Mouse (Mus musculus): Measurements from ENCODE around the gene Tesk1. TPM values are rescaled to one million over a fixed set of nuclear protein-coding genes. Genes with fewer than 3 reads are reported as not detected.

The Tesk1 gene
- polyA plus RNA-seq, 1 experiment from 2014 or later: 8.3 TPM

- H3K9me3 ChIP-seq: no peaks in the 10 kb centered on the region
- H3K27ac ChIP-seq: peak overlapping the region; percentile 91
- WGBS: under 1% methylated on average over 28 of the region's 28 CpGs
- DNase-seq (ENCODE audit: low spot score): peak; percentile 88
- peaks cover 34% of the 10 kb centered on the region for H3K4me1 ChIP-seq (replicated peaks)
- no peaks in the 10 kb centered on the region for H3K36me3 ChIP-seq
- H3K27me3 ChIP-seq (ENCODE audit: insufficient read depth, poor library complexity, severe bottlenecking): no peaks in the 10 kb centered on the region
- peak overlapping the region; percentile 58 for H3K4me3 ChIP-seq
These were observed 35.4 kb upstream of the Tesk1 start for GRCm38 (mm10) chr4:43406162-43406971.

GRCm38 (mm10) chr4:43407071-43407920 lies 34.4 kb upstream of the Tesk1 start:
- Histone ChIP-seq H3K27me3 (ENCODE audit: insufficient read depth, poor library complexity, severe bottlenecking) (no peaks in the 10 kb centered on the region), H3K4me1 (replicated peaks) (peaks cover 30% of the 10 kb centered on the region), H3K27ac (peak overlapping the region; percentile 91), H3K4me3 (peak overlapping the region; percentile 58), H3K9me3 (no peaks in the 10 kb centered on the region), H3K36me3 (no peaks in the 10 kb centered on the region)
- 67% methylated on average over 12 of the region's 12 CpGs for WGBS
- no peak for DNase-seq (ENCODE audit: low spot score)

- WGBS: 90% methylated on average over 14 of the region's 14 CpGs
These were observed 27.0 kb upstream of the Tesk1 start for GRCm38 (mm10) chr4:43414761-43415160.

GRCm38 (mm10) chr4:43415221-43416070 lies 26.3 kb upstream of the Tesk1 start:
- 91% methylated on average over 29 of the region's 29 CpGs for WGBS
- Histone ChIP-seq H3K27me3 (ENCODE audit: insufficient read depth, poor library complexity, severe bottlenecking) (no peaks in the 10 kb centered on the region), H3K9me3 (no peaks in the 10 kb centered on the region), H3K4me1 (replicated peaks) (peaks cover 12% of the 10 kb centered on the region), H3K4me3 (no peak overlapping the region), H3K27ac (peak overlapping the region; percentile 67; the same call in 1 of the 2 replicates), H3K36me3 (peaks cover 37% of the 10 kb centered on the region)
- DNase-seq (ENCODE audit: low spot score): no peak

More at GRCm38 (mm10) chr4:43414761-43415160, 27.0 kb upstream of the Tesk1 start:
- H3K36me3 ChIP-seq: peaks cover 37% of the 10 kb centered on the region
- peak overlapping the region; percentile 67; the same call in 1 of the 2 replicates for H3K27ac ChIP-seq
- peaks cover 8% of the 10 kb centered on the region for H3K4me1 ChIP-seq (replicated peaks)
- DNase-seq (ENCODE audit: low spot score): no peak
- no peak overlapping the region for H3K4me3 ChIP-seq
- H3K27me3 ChIP-seq (ENCODE audit: insufficient read depth, poor library complexity, severe bottlenecking): no peaks in the 10 kb centered on the region
- H3K9me3 ChIP-seq: no peaks in the 10 kb centered on the region

- 96% methylated on average over 22 of the region's 22 CpGs for WGBS
- Histone ChIP-seq H3K4me1 (replicated peaks) (peaks cover 12% of the 10 kb centered on the region), H3K36me3 (peaks cover 37% of the 10 kb centered on the region), H3K9me3 (no peaks in the 10 kb centered on the region), H3K4me3 (no peak overlapping the region), H3K27ac (no peak overlapping the region), H3K27me3 (ENCODE audit: insufficient read depth, poor library complexity, severe bottlenecking) (peaks cover 2% of the 10 kb centered on the region; the same call in 1 of the 2 replicates)
- no peak for DNase-seq (ENCODE audit: low spot score)
These were observed 25.7 kb upstream of the Tesk1 start for GRCm38 (mm10) chr4:43416071-43416490.

- Histone ChIP-seq H3K27me3 (ENCODE audit: insufficient read depth, poor library complexity, severe bottlenecking) (peaks cover 14% of the 10 kb centered on the region; the same call in 1 of the 2 replicates), H3K27ac (no peak overlapping the region), H3K4me3 (no peak overlapping the region), H3K9me3 (no peaks in the 10 kb centered on the region), H3K4me1 (replicated peaks) (peaks cover 17% of the 10 kb centered on the region), H3K36me3 (peaks cover 49% of the 10 kb centered on the region)
- no peak for DNase-seq (ENCODE audit: low spot score)
- 80% methylated on average over 16 of the region's 16 CpGs for WGBS
These were observed 24.3 kb upstream of the Tesk1 start for GRCm38 (mm10) chr4:43417269-43418062.

- H3K27me3 ChIP-seq (ENCODE audit: insufficient read depth, poor library complexity, severe bottlenecking): peaks cover 23% of the 10 kb centered on the region
- no peak overlapping the region for H3K4me3 ChIP-seq
- H3K36me3 ChIP-seq: peaks cover 59% of the 10 kb centered on the region
- peaks cover 15% of the 10 kb centered on the region for H3K4me1 ChIP-seq (replicated peaks)
- DNase-seq (ENCODE audit: low spot score): no peak
- no peak overlapping the region for H3K27ac ChIP-seq
- no peaks in the 10 kb centered on the region for H3K9me3 ChIP-seq
- 80% methylated on average over 4 of the region's 4 CpGs for WGBS
These were observed 23.3 kb upstream of the Tesk1 start for GRCm38 (mm10) chr4:43418450-43418849.

- no peak overlapping the region for H3K4me3 ChIP-seq
- no peak overlapping the region for H3K27ac ChIP-seq
- peaks cover 66% of the 10 kb centered on the region for H3K36me3 ChIP-seq
- H3K4me1 ChIP-seq (replicated peaks): peaks cover 13% of the 10 kb centered on the region; the same call in 1 of the 2 replicates
- no peaks in the 10 kb centered on the region for H3K9me3 ChIP-seq
- DNase-seq (ENCODE audit: low spot score): no peak
- WGBS: 55% methylated on average over 15 of the region's 15 CpGs
- peaks cover 30% of the 10 kb centered on the region for H3K27me3 ChIP-seq (ENCODE audit: insufficient read depth, poor library complexity, severe bottlenecking)
These were observed 22.6 kb upstream of the Tesk1 start for GRCm38 (mm10) chr4:43418973-43419656.

- Histone ChIP-seq H3K4me3 (no peak overlapping the region), H3K27ac (no peak overlapping the region), H3K9me3 (no peaks in the 10 kb centered on the region), H3K4me1 (replicated peaks) (peaks cover 13% of the 10 kb centered on the region; the same call in 1 of the 2 replicates), H3K27me3 (ENCODE audit: insufficient read depth, poor library complexity, severe bottlenecking) (peaks cover 37% of the 10 kb centered on the region), H3K36me3 (peaks cover 66% of the 10 kb centered on the region)
- no peak for DNase-seq (ENCODE audit: low spot score)
- WGBS: 75% methylated on average over 9 of the region's 9 CpGs
These were observed 21.9 kb upstream of the Tesk1 start for GRCm38 (mm10) chr4:43419801-43420281.

- Histone ChIP-seq H3K36me3 (peaks cover 66% of the 10 kb centered on the region), H3K27me3 (ENCODE audit: insufficient read depth, poor library complexity, severe bottlenecking) (peaks cover 41% of the 10 kb centered on the region), H3K9me3 (no peaks in the 10 kb centered on the region)
These were observed 21.4 kb upstream of the Tesk1 start for GRCm38 (mm10) chr4:43420305-43420704.

GRCm38 (mm10) chr4:43421632-43422240 lies 20.0 kb upstream of the Tesk1 start:
- Histone ChIP-seq H3K9me3 (no peaks in the 10 kb centered on the region), H3K4me1 (replicated peaks) (peaks cover 30% of the 10 kb centered on the region), H3K27ac (no peak overlapping the region), H3K27me3 (ENCODE audit: insufficient read depth, poor library complexity, severe bottlenecking) (peaks cover 56% of the 10 kb centered on the region), H3K36me3 (peaks cover 66% of the 10 kb centered on the region), H3K4me3 (no peak overlapping the region)
- 78% methylated on average over 28 of the region's 28 CpGs for WGBS
- DNase-seq (ENCODE audit: low spot score): no peak

More at GRCm38 (mm10) chr4:43420305-43420704, 21.4 kb upstream of the Tesk1 start:
- Histone ChIP-seq H3K27ac (no peak overlapping the region), H3K4me3 (no peak overlapping the region), H3K4me1 (replicated peaks) (peaks cover 15% of the 10 kb centered on the region)
- peak; percentile 75 for DNase-seq (ENCODE audit: low spot score)
- WGBS: 7% methylated on average over 6 of the region's 6 CpGs

Measured in hindbrain, embryonic 10.5 days (tissue).